Mouse (Mus musculus) lung, adult 2 months (tissue): ENCODE measurements around the gene Stim1. TPM values are rescaled to one million over a fixed set of nuclear protein-coding genes. Genes with fewer than 3 reads are reported as not detected.

Source experiments
- DNase-seq: peaks from one replicate; pipeline ENCODE4 v3.0.0; 2022
- H3K4me1 ChIP-seq: fragments of 200-500 bp; 2 replicates; pipeline ENCODE4 v1.6.1; 2011; ENCODE audit warnings: low read length; ENCODE audit not compliant: control insufficient read depth, insufficient read depth
- H3K4me3 ChIP-seq: fragments of 200-500 bp; replicated peaks from 2 replicates; pipeline ENCODE3; 2011; ENCODE audit warnings: low read depth, mild to moderate bottlenecking, control low read depth, low read length; ENCODE audit errors: extremely low read depth
- CTCF ChIP-seq: fragments of 200-500 bp; IDR thresholded peaks from 2 replicates; pipeline ENCODE4 v1.5.1; 2011; ENCODE audit warnings: mild to moderate bottlenecking, low read length, control low read depth; ENCODE audit not compliant: insufficient read depth
- POLR2A ChIP-seq: fragments of 200-500 bp; IDR thresholded peaks from 2 replicates; pipeline ENCODE4 v1.6.1; 2011; ENCODE audit warnings: low read depth, mild to moderate bottlenecking, control low read depth, low read length, borderline replicate concordance; ENCODE audit errors: extremely low read depth
- WGBS: fragments of 180-500 bp; shearing (Covaris S2); methylation state at CpG from one replicate; pipeline ENCODE4 v1.1.7; 2018; 5-methylcytosine and 5-hydroxymethylcytosine counted together
- polyA plus RNA-seq: library from polyadenylated mRNA; depleted of rRNA; stranded (reverse); fragments of >200 nt; gene quantifications from 2 replicates; pipeline ENCODE4 v1.2.3, GENCODE M21; 2012

Stim1 gene
- polyA plus RNA-seq, 1 experiment: 78.7 TPM

- H3K4me3 ChIP-seq: no peak overlapping the region
- no peak for TF ChIP-seq CTCF
- TF ChIP-seq POLR2A: no peak
- 80% methylated on average over 6 of the region's 6 CpGs for WGBS
- DNase-seq: no peak
- H3K4me1 ChIP-seq: no peaks in the 10 kb centered on the region; the same call in 1 of the 2 replicates
These were observed 21.9 kb downstream of the Stim1 start for GRCm38 (mm10) chr7:102289466-102289865.

GRCm38 (mm10) chr7:102292228-102292627 is 24.6 kb downstream of the Stim1 start:
- no peak for DNase-seq
- Histone ChIP-seq H3K4me3 (no peak overlapping the region), H3K4me1 (no peaks in the 10 kb centered on the region)
- no peak for TF ChIP-seq POLR2A
- no peak for TF ChIP-seq CTCF
- 82% methylated on average over 3 of the region's 3 CpGs for WGBS

- no peak for DNase-seq
These were observed 25.6 kb downstream of the Stim1 start for GRCm38 (mm10) chr7:102293234-102293633.

GRCm38 (mm10) chr7:102300761-102301160 is 33.2 kb downstream of the Stim1 start:
- peaks cover 2% of the 10 kb centered on the region; the same call in 1 of the 2 replicates for H3K4me1 ChIP-seq
- no peak for TF ChIP-seq POLR2A
- TF ChIP-seq CTCF: no peak
- H3K4me3 ChIP-seq: no peak overlapping the region
- WGBS: 51% methylated on average over 1 of the region's 1 CpGs
- DNase-seq: no peak

More at GRCm38 (mm10) chr7:102293234-102293633, 25.6 kb downstream of the Stim1 start:
- Histone ChIP-seq H3K4me1 (no peaks in the 10 kb centered on the region), H3K4me3 (no peak overlapping the region)
- TF ChIP-seq CTCF (no peak), POLR2A (no peak)
- WGBS: 43% methylated on average over 2 of the region's 2 CpGs

- 86% methylated on average over 4 of the region's 4 CpGs for WGBS
- DNase-seq: no peak
- no peak for TF ChIP-seq POLR2A
- no peak for TF ChIP-seq CTCF
- peaks cover 2% of the 10 kb centered on the region; the same call in 1 of the 2 replicates for H3K4me1 ChIP-seq
- H3K4me3 ChIP-seq: no peak overlapping the region
These were observed 34.9 kb downstream of the Stim1 start for GRCm38 (mm10) chr7:102302471-102302870.

GRCm38 (mm10) chr7:102305596-102305995 is 38.0 kb downstream of the Stim1 start:
- H3K4me1 ChIP-seq: peaks cover 2% of the 10 kb centered on the region; the same call in 1 of the 2 replicates
- no peak for TF ChIP-seq CTCF
- TF ChIP-seq POLR2A: no peak
- no peak overlapping the region for H3K4me3 ChIP-seq
- no peak for DNase-seq
- WGBS: 55% methylated on average over 2 of the region's 2 CpGs

GRCm38 (mm10) chr7:102310266-102310665 is 42.7 kb downstream of the Stim1 start:
- no peak for DNase-seq
- TF ChIP-seq POLR2A (no peak), CTCF (no peak)
- Histone ChIP-seq H3K4me3 (no peak overlapping the region), H3K4me1 (peaks cover 10% of the 10 kb centered on the region)

- DNase-seq: no peak
- peaks cover 10% of the 10 kb centered on the region for H3K4me1 ChIP-seq
- 83% methylated on average over 5 of the region's 5 CpGs for WGBS
- no peak overlapping the region for H3K4me3 ChIP-seq
- TF ChIP-seq CTCF (no peak), POLR2A (no peak)
These were observed 43.2 kb downstream of the Stim1 start for GRCm38 (mm10) chr7:102310821-102311220.

GRCm38 (mm10) chr7:102312840-102313534 is 45.4 kb downstream of the Stim1 start:
- WGBS: 65% methylated on average over 4 of the region's 4 CpGs
- TF ChIP-seq CTCF (no peak), POLR2A (no peak)
- H3K4me3 ChIP-seq: no peak overlapping the region

GRCm38 (mm10) chr7:102313535-102313863 is 45.9 kb downstream of the Stim1 start:
- 58% methylated on average over 2 of the region's 2 CpGs for WGBS
- no peak for DNase-seq
- no peak overlapping the region for H3K4me3 ChIP-seq
- TF ChIP-seq CTCF: no peak
- TF ChIP-seq POLR2A: no peak
- H3K4me1 ChIP-seq: peaks cover 10% of the 10 kb centered on the region

More at GRCm38 (mm10) chr7:102312840-102313534, 45.4 kb downstream of the Stim1 start:
- peaks cover 10% of the 10 kb centered on the region for H3K4me1 ChIP-seq
- no peak for DNase-seq
